Mouse (Mus musculus): ENCODE data around the gene Gm20388. TPM values are rescaled to one million over a fixed set of nuclear protein-coding genes. Genes with fewer than 3 reads are reported as not detected.

Gene Gm20388
- polyA plus RNA-seq, 1 experiment = 0.36 TPM

- no peaks in the 10 kb centered on the region for H3K4me1 ChIP-seq (ENCODE audit: control insufficient read depth)
- no peak for TF ChIP-seq GATA1 (IDR thresholded peaks at IDR 0.05; ENCODE audit: low read length)
- no peak for TF ChIP-seq TAL1 (IDR thresholded peaks at IDR 0.05; ENCODE audit: low read length)
- no peak overlapping the region for H3K4me3 ChIP-seq (replicated peaks)
- peaks cover 1% of the 10 kb centered on the region; the same call in 1 of the 2 replicates for H3K9me3 ChIP-seq (ENCODE audit: control insufficient read depth, low read length)
- no peaks in the 10 kb centered on the region for H3K36me3 ChIP-seq (ENCODE audit: control insufficient read depth)
- H3K27me3 ChIP-seq (ENCODE audit: control insufficient read depth) = peaks cover 64% of the 10 kb centered on the region
These were observed 1821.7 kb downstream of the Gm20388 start for GRCm38 (mm10) chr8:121732334-121732665.

GRCm38 (mm10) chr8:121734262-121734661 lies 1823.6 kb downstream of the Gm20388 start:
- H3K4me1 ChIP-seq (ENCODE audit: control insufficient read depth) = no peaks in the 10 kb centered on the region
- TF ChIP-seq GATA1 (IDR thresholded peaks at IDR 0.05; ENCODE audit: low read length) (no peak), TAL1 (IDR thresholded peaks at IDR 0.05; ENCODE audit: low read length) (no peak)
- H3K36me3 ChIP-seq (ENCODE audit: control insufficient read depth) = no peaks in the 10 kb centered on the region
- no peaks in the 10 kb centered on the region for H3K9me3 ChIP-seq (ENCODE audit: control insufficient read depth, low read length)
- peaks cover 47% of the 10 kb centered on the region for H3K27me3 ChIP-seq (ENCODE audit: control insufficient read depth)
- no peak overlapping the region for H3K4me3 ChIP-seq (replicated peaks)

GRCm38 (mm10) chr8:121736236-121736635 lies 1825.6 kb downstream of the Gm20388 start:
- H3K4me3 ChIP-seq (replicated peaks) = no peak overlapping the region
- H3K27me3 ChIP-seq (ENCODE audit: control insufficient read depth) = peaks cover 28% of the 10 kb centered on the region
- TF ChIP-seq GATA1 (IDR thresholded peaks at IDR 0.05; ENCODE audit: low read length) (no peak), TAL1 (IDR thresholded peaks at IDR 0.05; ENCODE audit: low read length) (no peak)
- H3K36me3 ChIP-seq (ENCODE audit: control insufficient read depth) = no peaks in the 10 kb centered on the region
- no peaks in the 10 kb centered on the region for H3K4me1 ChIP-seq (ENCODE audit: control insufficient read depth)
- H3K9me3 ChIP-seq (ENCODE audit: control insufficient read depth, low read length) = no peaks in the 10 kb centered on the region

- Histone ChIP-seq H3K36me3 (ENCODE audit: control insufficient read depth) (no peaks in the 10 kb centered on the region), H3K4me1 (ENCODE audit: control insufficient read depth) (no peaks in the 10 kb centered on the region), H3K4me3 (replicated peaks) (no peak overlapping the region), H3K9me3 (ENCODE audit: control insufficient read depth, low read length) (no peaks in the 10 kb centered on the region), H3K27me3 (ENCODE audit: control insufficient read depth) (no peaks in the 10 kb centered on the region)
- no peak for TF ChIP-seq GATA1 (IDR thresholded peaks at IDR 0.05; ENCODE audit: low read length)
- no peak for TF ChIP-seq TAL1 (IDR thresholded peaks at IDR 0.05; ENCODE audit: low read length)
These were observed 1830.1 kb downstream of the Gm20388 start for GRCm38 (mm10) chr8:121740721-121741120.

- Histone ChIP-seq H3K36me3 (ENCODE audit: control insufficient read depth) (no peaks in the 10 kb centered on the region), H3K4me1 (ENCODE audit: control insufficient read depth) (no peaks in the 10 kb centered on the region), H3K9me3 (ENCODE audit: control insufficient read depth, low read length) (peaks cover 23% of the 10 kb centered on the region), H3K4me3 (replicated peaks) (no peak overlapping the region), H3K27me3 (ENCODE audit: control insufficient read depth) (peaks cover 22% of the 10 kb centered on the region)
- TF ChIP-seq TAL1 (IDR thresholded peaks at IDR 0.05; ENCODE audit: low read length) = no peak
- TF ChIP-seq GATA1 (IDR thresholded peaks at IDR 0.05; ENCODE audit: low read length) = no peak
These were observed 1838.9 kb downstream of the Gm20388 start for GRCm38 (mm10) chr8:121749501-121749900.

- Histone ChIP-seq H3K4me1 (ENCODE audit: control insufficient read depth) (no peaks in the 10 kb centered on the region), H3K27me3 (ENCODE audit: control insufficient read depth) (peaks cover 22% of the 10 kb centered on the region), H3K36me3 (ENCODE audit: control insufficient read depth) (no peaks in the 10 kb centered on the region), H3K4me3 (replicated peaks) (no peak overlapping the region), H3K9me3 (ENCODE audit: control insufficient read depth, low read length) (peaks cover 23% of the 10 kb centered on the region)
- TF ChIP-seq TAL1 (IDR thresholded peaks at IDR 0.05; ENCODE audit: low read length) (no peak), GATA1 (IDR thresholded peaks at IDR 0.05; ENCODE audit: low read length) (no peak)
These were observed 1839.9 kb downstream of the Gm20388 start for GRCm38 (mm10) chr8:121750512-121750911.

- peaks cover 23% of the 10 kb centered on the region for H3K9me3 ChIP-seq (ENCODE audit: control insufficient read depth, low read length)
- H3K4me3 ChIP-seq (replicated peaks) = no peak overlapping the region
These were observed 1840.8 kb downstream of the Gm20388 start for GRCm38 (mm10) chr8:121751407-121751806.

GRCm38 (mm10) chr8:121758470-121758869 lies 1847.8 kb downstream of the Gm20388 start:
- no peaks in the 10 kb centered on the region for H3K36me3 ChIP-seq (ENCODE audit: control insufficient read depth)
- TF ChIP-seq TAL1 (IDR thresholded peaks at IDR 0.05; ENCODE audit: low read length) (no peak), GATA1 (IDR thresholded peaks at IDR 0.05; ENCODE audit: low read length) (no peak)
- peaks cover under 1% of the 10 kb centered on the region; the same call in 1 of the 2 replicates for H3K9me3 ChIP-seq (ENCODE audit: control insufficient read depth, low read length)
- H3K4me3 ChIP-seq (replicated peaks) = no peak overlapping the region
- peaks cover 9% of the 10 kb centered on the region for H3K27me3 ChIP-seq (ENCODE audit: control insufficient read depth)
- no peaks in the 10 kb centered on the region for H3K4me1 ChIP-seq (ENCODE audit: control insufficient read depth)

More at GRCm38 (mm10) chr8:121751407-121751806, 1840.8 kb downstream of the Gm20388 start:
- Histone ChIP-seq H3K36me3 (ENCODE audit: control insufficient read depth) (no peaks in the 10 kb centered on the region), H3K27me3 (ENCODE audit: control insufficient read depth) (peaks cover 22% of the 10 kb centered on the region), H3K4me1 (ENCODE audit: control insufficient read depth) (no peaks in the 10 kb centered on the region)
- no peak for TF ChIP-seq GATA1 (IDR thresholded peaks at IDR 0.05; ENCODE audit: low read length)
- no peak for TF ChIP-seq TAL1 (IDR thresholded peaks at IDR 0.05; ENCODE audit: low read length)

- TF ChIP-seq GATA1 (IDR thresholded peaks at IDR 0.05; ENCODE audit: low read length) (no peak), TAL1 (IDR thresholded peaks at IDR 0.05; ENCODE audit: low read length) (no peak)
- no peaks in the 10 kb centered on the region for H3K4me1 ChIP-seq (ENCODE audit: control insufficient read depth)
- no peak overlapping the region for H3K4me3 ChIP-seq (replicated peaks)
- H3K9me3 ChIP-seq (ENCODE audit: control insufficient read depth, low read length) = no peaks in the 10 kb centered on the region
- no peaks in the 10 kb centered on the region for H3K36me3 ChIP-seq (ENCODE audit: control insufficient read depth)
- H3K27me3 ChIP-seq (ENCODE audit: control insufficient read depth) = no peaks in the 10 kb centered on the region
These were observed 1849.8 kb downstream of the Gm20388 start for GRCm38 (mm10) chr8:121760484-121760883.

GRCm38 (mm10) chr8:121761480-121761879 lies 1850.8 kb downstream of the Gm20388 start:
- Histone ChIP-seq H3K4me1 (ENCODE audit: control insufficient read depth) (no peaks in the 10 kb centered on the region), H3K27me3 (ENCODE audit: control insufficient read depth) (no peaks in the 10 kb centered on the region), H3K36me3 (ENCODE audit: control insufficient read depth) (no peaks in the 10 kb centered on the region), H3K4me3 (replicated peaks) (no peak overlapping the region), H3K9me3 (ENCODE audit: control insufficient read depth, low read length) (no peaks in the 10 kb centered on the region)
- no peak for TF ChIP-seq TAL1 (IDR thresholded peaks at IDR 0.05; ENCODE audit: low read length)
- TF ChIP-seq GATA1 (IDR thresholded peaks at IDR 0.05; ENCODE audit: low read length) = no peak

All from erythroblast, embryonic 14.5 days (primary cell).